Mouse (Mus musculus) fat pad, adult 2 months (tissue): ENCODE results near the gene Sh2d3c.

Source experiments
- DNase-seq: peaks from one replicate; pipeline ENCODE4 v3.0.0-alpha.2; 2011; ENCODE audit warnings: low read depth, low spot score; ENCODE audit errors: extremely low read depth

Sh2d3c gene

GRCm38 (mm10) chr2:32720681-32721229 is at the start of gene Sh2d3c:
TSS of gene Sh2d3c (plus strand) at chr2:32721055.
- DNase-seq, result no peak

GRCm38 (mm10) chr2:32671147-32671546 is 49.7 kb upstream of the Sh2d3c start:
- DNase-seq, result no peak

GRCm38 (mm10) chr2:32671907-32672595 is 48.8 kb upstream of the Sh2d3c start:
- no peak for DNase-seq

GRCm38 (mm10) chr2:32673176-32673917 is 47.5 kb upstream of the Sh2d3c start:
- no peak for DNase-seq

GRCm38 (mm10) chr2:32676821-32677220 is 44.0 kb upstream of the Sh2d3c start:
- no peak for DNase-seq

GRCm38 (mm10) chr2:32677683-32678082 is 43.2 kb upstream of the Sh2d3c start:
- no peak for DNase-seq

- DNase-seq, result no peak
Observed at GRCm38 (mm10) chr2:32680051-32680451, 40.8 kb upstream of the Sh2d3c start.

GRCm38 (mm10) chr2:32680961-32681650 is 39.7 kb upstream of the Sh2d3c start:
- no peak for DNase-seq

- DNase-seq, result no peak
Observed at GRCm38 (mm10) chr2:32681754-32682153, 39.1 kb upstream of the Sh2d3c start.

GRCm38 (mm10) chr2:32682721-32683417 is 38.0 kb upstream of the Sh2d3c start:
- no peak for DNase-seq

GRCm38 (mm10) chr2:32683701-32684100 is 37.2 kb upstream of the Sh2d3c start:
- no peak for DNase-seq

- no peak for DNase-seq
Observed at GRCm38 (mm10) chr2:32684681-32685428, 36.0 kb upstream of the Sh2d3c start.

- no peak for DNase-seq
Observed at GRCm38 (mm10) chr2:32685807-32686206, 35.0 kb upstream of the Sh2d3c start.

- DNase-seq, result no peak
Observed at GRCm38 (mm10) chr2:32686640-32687039, 34.2 kb upstream of the Sh2d3c start.

GRCm38 (mm10) chr2:32687562-32687961 is 33.3 kb upstream of the Sh2d3c start:
- DNase-seq, result no peak

- no peak for DNase-seq
Observed at GRCm38 (mm10) chr2:32689420-32689819, 31.4 kb upstream of the Sh2d3c start.

- DNase-seq, result no peak
Observed at GRCm38 (mm10) chr2:32691041-32691440, 29.8 kb upstream of the Sh2d3c start.

- DNase-seq, result no peak
Observed at GRCm38 (mm10) chr2:32692496-32692895, 28.4 kb upstream of the Sh2d3c start.

- no peak for DNase-seq
Observed at GRCm38 (mm10) chr2:32693282-32693681, 27.6 kb upstream of the Sh2d3c start.

GRCm38 (mm10) chr2:32693823-32694411 is 26.9 kb upstream of the Sh2d3c start:
- no peak for DNase-seq
